Mouse (Mus musculus): Measurements from ENCODE around the gene Sgcb.
"Not testable (repeated sequence)": the region's sequence is repeated elsewhere in the genome, so short reads cannot be mapped to it uniquely, and the experiment has no call there.

The Sgcb gene

GRCm38 (mm10) chr5:73633141-73633540 lies 14.4 kb downstream of the Sgcb start:
- peak; percentile 64 for DNase-seq (ENCODE audit: low spot score)

GRCm38 (mm10) chr5:73632291-73632690 lies 15.3 kb downstream of the Sgcb start, which contains the start of gene Lrrc66:
Gene Lrrc66, minus strand, starts transcription at chr5:73632526.
- DNase-seq (ENCODE audit: low spot score), result no peak

GRCm38 (mm10) chr5:73631001-73631558 lies 16.5 kb downstream of the Sgcb start:
- no peak for DNase-seq (ENCODE audit: low spot score)

GRCm38 (mm10) chr5:73630141-73630540 lies 17.4 kb downstream of the Sgcb start:
- DNase-seq (ENCODE audit: low spot score), result no peak

GRCm38 (mm10) chr5:73627991-73628390 lies 19.6 kb downstream of the Sgcb start:
- no peak for DNase-seq (ENCODE audit: low spot score)

- no peak for DNase-seq (ENCODE audit: low spot score)
Measured at GRCm38 (mm10) chr5:73627559-73627958, 20.0 kb downstream of the Sgcb start.

- no peak for DNase-seq (ENCODE audit: low spot score)
Measured at GRCm38 (mm10) chr5:73626842-73627241, 20.7 kb downstream of the Sgcb start.

- DNase-seq (ENCODE audit: low spot score), result no peak
Measured at GRCm38 (mm10) chr5:73625505-73625904, 22.1 kb downstream of the Sgcb start.

- no peak for DNase-seq (ENCODE audit: low spot score)
Measured at GRCm38 (mm10) chr5:73618969-73619368, 28.6 kb downstream of the Sgcb start.

GRCm38 (mm10) chr5:73615211-73615610 lies 32.4 kb downstream of the Sgcb start:
- no peak for DNase-seq (ENCODE audit: low spot score)

GRCm38 (mm10) chr5:73613296-73613695 lies 34.3 kb downstream of the Sgcb start:
- no peak for DNase-seq (ENCODE audit: low spot score)

GRCm38 (mm10) chr5:73611071-73611470 lies 36.5 kb downstream of the Sgcb start:
- no peak for DNase-seq (ENCODE audit: low spot score)

GRCm38 (mm10) chr5:73604964-73605363 lies 42.6 kb downstream of the Sgcb start:
- no peak for DNase-seq (ENCODE audit: low spot score)

GRCm38 (mm10) chr5:73604542-73604941 lies 43.0 kb downstream of the Sgcb start:
- no peak for DNase-seq (ENCODE audit: low spot score)

- no peak for DNase-seq (ENCODE audit: low spot score)
Measured at GRCm38 (mm10) chr5:73602865-73603264, 44.7 kb downstream of the Sgcb start.

GRCm38 (mm10) chr5:73601361-73601763 lies 46.2 kb downstream of the Sgcb start:
- no peak for DNase-seq (ENCODE audit: low spot score)

GRCm38 (mm10) chr5:73599991-73600390 lies 47.6 kb downstream of the Sgcb start:
- no peak for DNase-seq (ENCODE audit: low spot score)

GRCm38 (mm10) chr5:73598943-73599695 lies 48.5 kb downstream of the Sgcb start:
- no peak for DNase-seq (ENCODE audit: low spot score)

GRCm38 (mm10) chr5:73587119-73587518 lies 60.5 kb downstream of the Sgcb start:
- DNase-seq (ENCODE audit: low spot score), result no peak

GRCm38 (mm10) chr5:73586597-73586996 lies 61.0 kb downstream of the Sgcb start:
- no peak for DNase-seq (ENCODE audit: low spot score)

GRCm38 (mm10) chr5:73585212-73586115 lies 62.1 kb downstream of the Sgcb start:
- DNase-seq (ENCODE audit: low spot score), result no peak

GRCm38 (mm10) chr5:73584011-73584410 lies 63.6 kb downstream of the Sgcb start:
- DNase-seq (ENCODE audit: low spot score), result not testable (repeated sequence)

Data from urinary bladder, postnatal 14 days (tissue).